Mouse (Mus musculus) kidney, adult 2 months (tissue): ENCODE measurements at regions not wholly inside any gene's neighbourhood (a gene's known extent, or its start where the extent isn't known, plus 50 kb on each side); places are given as distances from the start of the nearest gene placed in this dataset.

Experiments
- DNase-seq: peaks from one replicate; pipeline ENCODE4 v3.0.0; 2021
- H3K27ac ChIP-seq: fragments of 200-500 bp; 2 replicates; pipeline ENCODE4 v1.5.1; 2012; ENCODE audit warnings: low read depth, low read length, control low read depth, inconsistent platforms; ENCODE audit not compliant: insufficient read depth
- H3K27me3 ChIP-seq: fragments of 200-500 bp; replicated peaks from 2 replicates; pipeline ENCODE4 v1.6.1; 2012; ENCODE audit warnings: mild to moderate bottlenecking, moderate library complexity, low read length, inconsistent platforms; ENCODE audit not compliant: control insufficient read depth, insufficient read depth
- H3K36me3 ChIP-seq: fragments of 200-500 bp; 2 replicates; pipeline ENCODE4 v1.6.1; 2012; ENCODE audit warnings: mild to moderate bottlenecking, moderate library complexity, low read length, inconsistent platforms; ENCODE audit not compliant: control insufficient read depth, insufficient read depth
- H3K4me1 ChIP-seq: fragments of 200-500 bp; 2 replicates; pipeline ENCODE4 v1.6.1; 2011; ENCODE audit warnings: low read length; ENCODE audit not compliant: control insufficient read depth, insufficient read depth
- H3K4me3 ChIP-seq: fragments of 200-500 bp; 2 replicates; pipeline ENCODE4 v1.5.1; 2011; ENCODE audit warnings: mild to moderate bottlenecking, low read depth, low read length, control low read depth; ENCODE audit not compliant: insufficient read depth
- CTCF ChIP-seq: fragments of 200-500 bp; conservative IDR thresholded peaks from 2 replicates; pipeline ENCODE4 v1.5.1; 2011; ENCODE audit warnings: low read depth, mild to moderate bottlenecking, control low read depth, low read length, moderate library complexity, mixed read lengths; ENCODE audit not compliant: insufficient read depth, insufficient read length
- POLR2A ChIP-seq: fragments of 200-500 bp; IDR thresholded peaks from one replicate; pipeline ENCODE4 v1.6.1; 2011; ENCODE audit warnings: low read depth, low read length, control low read depth
- WGBS: fragments of 180-500 bp; shearing (Covaris S2); methylation state at CpG from one replicate; pipeline ENCODE4 v1.1.7; 2018; 5-methylcytosine and 5-hydroxymethylcytosine counted together

- Histone ChIP-seq H3K4me1 (no peaks in the 10 kb centered on the region), H3K4me3 (no peak overlapping the region), H3K36me3 (no peaks in the 10 kb centered on the region), H3K27ac (no peak overlapping the region), H3K27me3 (no peaks in the 10 kb centered on the region; the same call in 1 of the 2 replicates)
- TF ChIP-seq CTCF (no peak), POLR2A (no peak)
- 54% methylated on average over 4 of the region's 4 CpGs for WGBS
- no peak for DNase-seq
These were observed 74.0 kb downstream of the Tnfaip3 start for GRCm38 (mm10) chr10:18941447-18941846.

- no peak for TF ChIP-seq POLR2A
- TF ChIP-seq CTCF = no peak
- WGBS = 26% methylated on average over 7 of the region's 7 CpGs
- H3K36me3 ChIP-seq = no peaks in the 10 kb centered on the region
- no peaks in the 10 kb centered on the region for H3K4me1 ChIP-seq
- H3K27ac ChIP-seq = no peak overlapping the region
- no peaks in the 10 kb centered on the region; the same call in 1 of the 2 replicates for H3K27me3 ChIP-seq
- no peak for DNase-seq
- no peak overlapping the region for H3K4me3 ChIP-seq
These were observed 73.5 kb downstream of the Tnfaip3 start for GRCm38 (mm10) chr10:18941908-18942307.

DNA sequence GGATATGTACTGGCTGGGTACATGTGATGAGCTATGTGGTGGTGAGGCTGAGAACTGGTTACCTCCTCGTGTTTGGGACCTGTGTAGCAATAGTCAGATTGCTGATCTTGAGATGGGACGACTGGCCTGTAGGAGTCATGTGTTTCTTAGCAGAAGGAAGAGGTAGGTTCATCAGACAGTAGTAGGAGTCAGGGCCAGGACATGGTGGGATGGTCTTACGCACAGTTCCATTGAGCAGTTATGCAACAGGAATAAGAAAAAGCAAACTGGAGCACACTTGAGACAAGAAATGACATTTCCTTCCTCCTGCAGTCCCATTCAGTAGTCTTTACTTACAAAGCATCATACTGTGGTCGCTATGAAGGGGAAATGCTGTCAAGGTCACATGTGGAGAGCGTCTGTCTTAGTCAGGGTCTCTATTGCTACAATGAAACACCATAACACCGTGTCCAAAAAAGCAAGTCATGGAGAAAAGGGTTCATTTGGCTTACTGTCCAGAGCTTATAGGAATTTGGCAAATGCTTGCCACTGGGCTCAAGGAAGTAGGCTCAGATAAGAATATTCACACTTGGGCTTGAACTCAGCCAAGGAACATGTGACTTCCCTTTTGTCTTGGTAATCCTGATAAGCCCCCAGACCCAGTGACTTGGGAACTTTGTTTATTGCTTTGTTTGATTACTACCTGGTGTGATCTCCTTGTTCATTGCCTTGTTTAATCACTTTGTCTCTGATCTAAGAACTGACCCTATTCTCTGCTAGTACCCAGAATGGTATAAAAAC, 72.0 kb downstream of the Tnfaip3 start:
- DNase-seq = no peak
- 68% methylated on average over 6 of the region's 6 CpGs for WGBS
- no peaks in the 10 kb centered on the region for H3K36me3 ChIP-seq
- TF ChIP-seq POLR2A (no peak), CTCF (no peak)
- H3K27me3 ChIP-seq = no peaks in the 10 kb centered on the region; the same call in 1 of the 2 replicates
- no peaks in the 10 kb centered on the region for H3K4me1 ChIP-seq
- H3K27ac ChIP-seq = no peak overlapping the region
- H3K4me3 ChIP-seq = no peak overlapping the region

GRCm38 (mm10) chr10:18946727-18947126, 68.7 kb downstream of the Tnfaip3 start:
- no peaks in the 10 kb centered on the region for H3K27me3 ChIP-seq
- no peak for DNase-seq
- TF ChIP-seq CTCF (no peak), POLR2A (no peak)
- no peak overlapping the region for H3K27ac ChIP-seq
- no peaks in the 10 kb centered on the region for H3K36me3 ChIP-seq
- H3K4me1 ChIP-seq = no peaks in the 10 kb centered on the region
- H3K4me3 ChIP-seq = no peak overlapping the region
